Mouse (Mus musculus): ENCODE measurements around the gene Mettl7a1. TPM values are rescaled to one million over a fixed set of nuclear protein-coding genes. Genes with fewer than 3 reads are reported as not detected.
"Not testable (repeated sequence)": the region's sequence is repeated elsewhere in the genome, so short reads cannot be mapped to it uniquely, and the experiment has no call there.

Gene Mettl7a1
- polyA plus RNA-seq, 1 experiment from 2014 or later: 2.9 TPM

DNA sequence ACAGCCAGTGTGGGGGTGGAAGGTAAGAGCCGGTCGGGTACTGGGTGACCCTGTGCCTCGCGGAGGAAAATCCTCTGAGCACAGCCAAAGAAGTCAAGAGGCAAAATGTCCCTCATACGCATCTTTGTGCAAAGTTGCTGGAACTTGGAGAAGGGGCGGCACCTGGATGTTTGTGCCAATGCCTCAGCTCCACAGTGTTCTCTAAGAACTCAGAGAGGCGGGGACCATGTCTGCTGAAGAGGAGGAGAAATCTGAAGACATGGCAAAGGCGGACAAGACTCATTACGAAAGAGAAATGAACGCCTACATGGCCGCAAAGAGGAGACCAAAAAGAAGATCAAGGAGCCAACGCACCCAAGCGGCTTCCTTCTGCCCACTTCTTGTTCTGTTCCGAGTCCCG lies 2.4 kb upstream of the Mettl7a1 start:
- Histone ChIP-seq H3K27ac (ENCODE audit: low read depth) (no peak overlapping the region), H3K9ac (no peak overlapping the region), H3K4me2 (no peak overlapping the region), H3K36me3 (ENCODE audit: insufficient read depth) (no peaks in the 10 kb centered on the region), H3K9me3 (ENCODE audit: low read depth, low read length) (no peaks in the 10 kb centered on the region), H3K27me3 (ENCODE audit: insufficient read depth, low read length) (no peaks in the 10 kb centered on the region), H3K4me3 (ENCODE audit: low read depth, low read length) (no peak overlapping the region), H3K4me1 (ENCODE audit: insufficient read depth) (no peaks in the 10 kb centered on the region)
- no peak for TF ChIP-seq CTCF (IDR thresholded peaks at IDR 0.05; ENCODE audit: low read depth)
- 79% methylated on average over 15 of the region's 15 CpGs for WGBS
- ATAC-seq (ENCODE audit: insufficient read depth): no peak
- DNase-seq: no peak

DNA sequence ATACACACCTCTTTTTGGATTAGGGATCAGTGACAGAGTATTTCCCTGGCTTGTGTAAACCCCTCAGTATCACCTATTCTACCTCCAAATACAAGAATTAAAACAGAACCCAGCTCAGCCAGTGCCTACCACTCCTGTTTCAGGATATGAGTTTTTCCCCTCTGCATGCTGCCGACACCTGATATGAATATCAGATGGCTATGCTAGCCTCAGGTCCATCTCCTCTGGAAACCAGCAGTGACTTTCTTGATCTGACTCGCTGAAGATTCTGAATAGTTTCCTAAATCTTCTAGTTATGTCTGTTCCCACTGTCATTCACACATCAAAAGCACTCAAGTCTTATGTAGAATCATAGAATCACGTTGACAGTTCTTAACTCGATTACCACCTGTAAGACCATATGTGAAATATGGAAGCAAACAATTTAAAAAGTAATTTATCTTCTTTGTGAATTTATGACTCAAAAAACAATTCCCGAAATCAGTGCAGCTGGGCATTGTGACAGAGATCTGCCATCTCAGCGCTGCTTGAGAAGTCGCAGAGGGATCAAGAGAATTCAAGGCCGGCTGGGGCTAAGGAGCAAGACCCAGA lies 417 bp upstream of the Mettl7a1 start:
- 31% methylated on average over 8 of the region's 8 CpGs for WGBS
- peak overlapping the region; percentile 85 for H3K4me2 ChIP-seq
- H3K4me3 ChIP-seq (ENCODE audit: low read depth, low read length): no peak overlapping the region
- H3K27ac ChIP-seq (ENCODE audit: low read depth): no peak overlapping the region
- H3K4me1 ChIP-seq (ENCODE audit: insufficient read depth): no peaks in the 10 kb centered on the region
- H3K9me3 ChIP-seq (ENCODE audit: low read depth, low read length): no peaks in the 10 kb centered on the region
- ATAC-seq (ENCODE audit: insufficient read depth) (no peak), DNase-seq (no peak)
- no peak for TF ChIP-seq CTCF (IDR thresholded peaks at IDR 0.05; ENCODE audit: low read depth)
- H3K36me3 ChIP-seq (ENCODE audit: insufficient read depth): no peaks in the 10 kb centered on the region
- H3K27me3 ChIP-seq (ENCODE audit: insufficient read depth, low read length): no peaks in the 10 kb centered on the region
- H3K9ac ChIP-seq: no peak overlapping the region

DNA sequence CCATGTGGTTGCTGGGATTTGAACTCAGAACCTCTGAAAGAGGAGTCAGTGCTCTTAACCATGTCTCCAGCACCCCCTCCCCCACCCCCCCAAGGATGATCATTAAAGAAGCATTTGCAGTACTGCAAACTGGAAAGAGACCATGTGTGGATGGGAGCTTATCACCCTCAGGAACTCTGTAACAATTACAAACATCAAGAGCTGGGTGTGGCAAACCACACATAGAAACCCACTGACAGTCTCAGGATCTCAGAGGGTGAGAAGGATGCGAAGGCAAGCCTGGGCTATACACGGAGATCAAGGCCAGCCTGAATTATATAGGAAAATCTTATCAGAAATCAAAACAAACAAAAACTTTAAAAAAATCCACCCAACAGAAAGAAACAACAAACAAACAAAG lies 2.3 kb downstream of the Mettl7a1 start:
- WGBS: 75% methylated on average over 2 of the region's 2 CpGs
- Histone ChIP-seq H3K4me1 (ENCODE audit: insufficient read depth) (no peaks in the 10 kb centered on the region), H3K27me3 (ENCODE audit: insufficient read depth, low read length) (no peaks in the 10 kb centered on the region), H3K9me3 (ENCODE audit: low read depth, low read length) (no peaks in the 10 kb centered on the region), H3K9ac (no peak overlapping the region), H3K4me3 (ENCODE audit: low read depth, low read length) (no peak overlapping the region), H3K4me2 (no peak overlapping the region), H3K27ac (ENCODE audit: low read depth) (no peak overlapping the region), H3K36me3 (ENCODE audit: insufficient read depth) (no peaks in the 10 kb centered on the region)
- ATAC-seq (ENCODE audit: insufficient read depth): no peak
- DNase-seq: no peak
- no peak for TF ChIP-seq CTCF (IDR thresholded peaks at IDR 0.05; ENCODE audit: low read depth)

DNA sequence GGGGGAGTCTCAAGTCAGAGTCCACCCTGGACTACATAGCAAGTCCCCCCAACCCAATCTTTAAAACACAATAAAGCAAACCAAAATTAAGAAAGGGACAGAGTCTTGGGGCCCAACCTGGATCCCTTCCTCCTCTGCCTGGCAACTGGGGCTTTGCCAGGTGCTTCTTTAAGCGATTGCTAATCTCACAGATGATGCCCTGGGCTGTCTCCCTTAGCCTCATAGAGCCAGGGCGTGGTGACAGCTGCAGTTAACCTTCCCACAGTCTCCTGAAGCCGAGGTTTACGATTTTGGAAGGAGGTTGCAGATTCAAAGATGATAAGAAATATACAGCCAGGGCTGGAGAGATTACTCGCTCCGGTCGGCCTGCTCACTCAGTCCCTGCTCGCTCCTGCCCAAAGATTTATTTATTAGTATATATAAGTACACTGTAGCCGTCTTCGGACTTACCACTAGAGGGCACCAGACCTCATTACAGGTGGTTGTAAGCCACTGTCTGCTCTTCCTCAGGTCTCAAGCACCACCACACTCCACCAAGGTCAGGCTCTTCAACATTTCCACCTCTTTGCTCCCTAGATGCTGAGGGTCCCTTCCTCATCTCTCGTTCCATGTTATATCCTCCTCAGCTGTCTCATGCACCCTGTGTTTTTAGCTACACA lies 3.6 kb downstream of the Mettl7a1 start:
- not testable (repeated sequence) for H3K27me3 ChIP-seq (ENCODE audit: insufficient read depth, low read length); H3K4me1 ChIP-seq (ENCODE audit: insufficient read depth); H3K4me3 ChIP-seq (ENCODE audit: low read depth, low read length); H3K9me3 ChIP-seq (ENCODE audit: low read depth, low read length); H3K9ac ChIP-seq; H3K36me3 ChIP-seq (ENCODE audit: insufficient read depth); H3K4me2 ChIP-seq; H3K27ac ChIP-seq (ENCODE audit: low read depth)
- ATAC-seq (ENCODE audit: insufficient read depth) (peak; percentile 39; the same call in 1 of the 2 replicates), DNase-seq (peak; percentile 74)
- 38% methylated on average over 11 of the region's 11 CpGs for WGBS
- TF ChIP-seq CTCF (IDR thresholded peaks at IDR 0.05; ENCODE audit: low read depth): peak; percentile 65

DNA sequence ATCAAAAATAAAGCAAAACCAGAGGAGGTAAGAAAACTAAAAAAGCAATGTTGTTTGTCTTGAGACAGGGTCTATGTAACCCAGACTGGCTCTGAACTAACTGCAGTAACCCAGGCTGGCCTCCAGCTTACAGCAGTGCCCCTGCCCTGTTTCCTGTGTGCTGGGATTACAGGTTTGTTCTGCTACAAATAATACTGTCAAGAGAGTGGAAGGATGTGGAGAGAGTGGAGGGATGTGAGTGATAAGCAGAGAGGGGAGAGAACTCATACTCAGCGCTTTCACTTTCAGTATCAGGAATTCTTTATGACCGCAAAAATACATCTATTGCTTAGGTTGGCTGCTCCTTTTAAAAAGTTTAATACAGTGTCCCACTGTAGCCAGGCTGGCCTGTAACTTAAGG lies 8.4 kb downstream of the Mettl7a1 start:
- ATAC-seq (ENCODE audit: insufficient read depth): no peak
- WGBS: 70% methylated on average over 2 of the region's 2 CpGs

DNA sequence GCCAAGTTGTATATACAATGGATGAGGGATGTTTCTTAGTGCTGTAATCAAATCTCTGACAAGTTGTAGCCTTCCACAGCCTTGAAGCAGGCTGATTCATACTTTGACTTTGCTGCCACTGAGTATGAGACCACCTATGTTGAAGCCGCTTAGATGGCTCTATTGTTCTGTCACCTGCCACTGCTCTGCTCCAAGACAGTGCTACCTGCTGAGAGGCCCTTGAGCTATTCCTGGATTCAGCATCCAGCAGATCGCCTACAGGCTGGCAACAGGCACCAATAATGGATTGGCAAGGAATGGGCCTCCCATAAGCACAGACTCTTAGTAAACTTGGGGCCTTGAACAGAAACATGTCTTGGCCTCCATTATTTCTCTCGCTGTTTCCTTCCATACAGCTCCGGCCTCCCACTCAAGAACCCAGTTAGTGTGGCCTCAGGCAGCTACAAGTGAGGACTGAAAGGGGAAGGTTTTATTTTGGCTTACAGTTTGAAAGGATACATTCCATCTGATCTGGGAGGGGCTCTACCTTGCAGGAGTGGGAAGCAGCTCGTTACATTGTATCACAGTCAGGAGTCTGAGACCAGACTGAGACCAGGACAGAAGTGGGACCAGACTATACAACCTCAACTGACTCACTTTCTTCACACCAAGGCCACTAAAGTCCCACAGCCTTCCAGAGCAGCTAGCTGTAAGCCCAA lies 10.7 kb downstream of the Mettl7a1 start:
- Histone ChIP-seq H3K4me2 (no peak overlapping the region), H3K4me1 (ENCODE audit: insufficient read depth) (no peaks in the 10 kb centered on the region), H3K9ac (no peak overlapping the region), H3K27ac (ENCODE audit: low read depth) (no peak overlapping the region), H3K36me3 (ENCODE audit: insufficient read depth) (no peaks in the 10 kb centered on the region), H3K4me3 (ENCODE audit: low read depth, low read length) (no peak overlapping the region), H3K9me3 (ENCODE audit: low read depth, low read length) (no peaks in the 10 kb centered on the region), H3K27me3 (ENCODE audit: insufficient read depth, low read length) (no peaks in the 10 kb centered on the region)
- DNase-seq (no peak), ATAC-seq (ENCODE audit: insufficient read depth) (no peak)
- no peak for TF ChIP-seq CTCF (IDR thresholded peaks at IDR 0.05; ENCODE audit: low read depth)
- WGBS: 88% methylated on average over 5 of the region's 5 CpGs

More for the DNA sequence above, 8.4 kb downstream of the Mettl7a1 start:
- no peak overlapping the region for H3K4me2 ChIP-seq
- no peaks in the 10 kb centered on the region for H3K4me1 ChIP-seq (ENCODE audit: insufficient read depth)
- no peaks in the 10 kb centered on the region for H3K27me3 ChIP-seq (ENCODE audit: insufficient read depth, low read length)
- no peak overlapping the region for H3K4me3 ChIP-seq (ENCODE audit: low read depth, low read length)
- H3K9me3 ChIP-seq (ENCODE audit: low read depth, low read length): no peaks in the 10 kb centered on the region
- TF ChIP-seq CTCF (IDR thresholded peaks at IDR 0.05; ENCODE audit: low read depth): no peak
- no peak overlapping the region for H3K9ac ChIP-seq
- no peak for DNase-seq
- no peaks in the 10 kb centered on the region for H3K36me3 ChIP-seq (ENCODE audit: insufficient read depth)
- H3K27ac ChIP-seq (ENCODE audit: low read depth): no peak overlapping the region

DNA sequence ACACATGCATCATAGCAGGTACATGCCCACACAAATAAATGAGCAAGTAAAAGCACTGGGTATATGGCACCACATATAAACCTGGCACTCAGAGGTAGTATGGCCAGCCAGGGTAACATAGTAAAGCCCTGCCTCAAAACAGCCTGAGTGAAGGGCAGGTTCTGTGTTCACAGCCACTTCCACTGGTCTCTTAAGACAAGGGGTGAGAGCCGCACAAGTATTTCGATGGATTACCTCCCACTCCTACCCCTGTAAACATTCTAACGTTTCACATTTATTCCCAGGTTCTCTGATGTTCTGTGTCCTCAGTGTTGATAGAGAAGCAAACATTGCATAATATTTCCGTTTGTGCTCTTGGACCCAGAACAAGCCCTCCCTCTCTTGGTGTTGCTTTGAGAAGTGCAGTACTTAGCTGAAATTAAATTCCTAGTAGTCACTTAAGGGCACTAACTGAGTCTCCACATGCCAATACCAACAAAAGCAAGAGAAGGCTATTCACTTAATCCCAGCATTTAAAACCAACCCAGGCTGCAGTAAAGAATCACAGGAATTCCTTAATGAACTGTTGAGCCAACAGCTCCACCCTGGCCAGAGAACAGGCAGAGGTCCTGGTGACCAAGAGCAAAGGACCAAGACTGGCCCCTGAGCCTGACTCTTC lies 14.2 kb downstream of the Mettl7a1 start:
- not testable (repeated sequence) for H3K4me2 ChIP-seq; H3K9me3 ChIP-seq (ENCODE audit: low read depth, low read length); H3K36me3 ChIP-seq (ENCODE audit: insufficient read depth); H3K27me3 ChIP-seq (ENCODE audit: insufficient read depth, low read length); H3K4me3 ChIP-seq (ENCODE audit: low read depth, low read length); H3K4me1 ChIP-seq (ENCODE audit: insufficient read depth); H3K27ac ChIP-seq (ENCODE audit: low read depth); H3K9ac ChIP-seq
- ATAC-seq (ENCODE audit: insufficient read depth): peak; percentile 75
- DNase-seq: peak; percentile 68
- WGBS: 34% methylated on average over 4 of the region's 4 CpGs

Data from lung, embryonic 14.5 days (tissue).